Mouse (Mus musculus) midbrain, embryonic 16.5 days (tissue): Measurements from ENCODE around the gene Fstl1. TPM values are rescaled to one million over a fixed set of nuclear protein-coding genes. Genes with fewer than 3 reads are reported as not detected.

Source experiments
- ATAC-seq: fragments of 200-750 bp; cut with Nextera tagmentation; 2 replicates; pipeline ENCODE4 v1.8.0; 2017; ENCODE audit warnings: moderate TSS enrichment
- H3K27ac ChIP-seq: fragments of 300-500 bp; sonication (generic); 2 replicates; pipeline ENCODE4 v1.5.1; 2014; ENCODE audit warnings: mild to moderate bottlenecking, low read length, mixed read lengths
- H3K27me3 ChIP-seq: fragments of 300-500 bp; sonication (generic); 2 replicates; pipeline ENCODE4 v1.6.1; 2014; ENCODE audit warnings: low read depth, low read length, mixed read lengths; ENCODE audit not compliant: control insufficient read depth, insufficient read depth
- H3K36me3 ChIP-seq: fragments of 300-500 bp; sonication (generic); 2 replicates; pipeline ENCODE4 v1.6.1; 2014; ENCODE audit warnings: mild to moderate bottlenecking, low read length, moderate library complexity, mixed read lengths; ENCODE audit not compliant: control insufficient read depth, insufficient read depth
- H3K4me1 ChIP-seq: fragments of 300-500 bp; sonication (generic); 2 replicates; pipeline ENCODE4 v1.6.1; 2014; ENCODE audit warnings: mild to moderate bottlenecking, low read length, mixed read lengths; ENCODE audit not compliant: control insufficient read depth, insufficient read depth
- H3K4me2 ChIP-seq: fragments of 300-500 bp; sonication (generic); 2 replicates; pipeline ENCODE4 v1.6.1; 2014; ENCODE audit warnings: mild to moderate bottlenecking, low read length, mixed read lengths
- H3K4me3 ChIP-seq: fragments of 300-500 bp; sonication (generic); 2 replicates; pipeline ENCODE4 v1.5.1; 2014; ENCODE audit warnings: low read depth, mild to moderate bottlenecking, low read length, moderate library complexity, mixed read lengths
- H3K9ac ChIP-seq: fragments of 300-500 bp; sonication (generic); 2 replicates; pipeline ENCODE4 v1.6.1; 2014; ENCODE audit warnings: low read depth, low read length, mixed read lengths
- H3K9me3 ChIP-seq: fragments of 300-500 bp; sonication (generic); replicated peaks from 2 replicates; pipeline ENCODE4 v1.6.1; 2014; ENCODE audit warnings: mild to moderate bottlenecking, low read length, mixed read lengths; ENCODE audit not compliant: control insufficient read depth, poor library complexity, severe bottlenecking
- WGBS: fragments of 180-500 bp; shearing (Covaris S2); extraction: QIAGEN DNeasy Blood & Tissue Kit; methylation state at CpG from one replicate; pipeline ENCODE4 v1.1.7; 2014; 5-methylcytosine and 5-hydroxymethylcytosine counted together
- polyA plus RNA-seq: library from polyadenylated mRNA; unstranded; fragments of >200 nt; fragmentation: Nextera tagmentation; extraction: Ambion mirVana; gene quantifications from 2 replicates; pipeline ENCODE4 v1.2.1, GENCODE M21; 2015

Gene Fstl1
- polyA plus RNA-seq, 1 experiment from 2014 or later: 69.2 TPM

- no peaks in the 10 kb centered on the region for H3K36me3 ChIP-seq
- H3K9me3 ChIP-seq: no peaks in the 10 kb centered on the region
- H3K4me3 ChIP-seq: no peak overlapping the region
- no peak overlapping the region for H3K9ac ChIP-seq
- H3K4me2 ChIP-seq: no peak overlapping the region
- no peak overlapping the region for H3K27ac ChIP-seq
- peaks cover 17% of the 10 kb centered on the region for H3K4me1 ChIP-seq
- H3K27me3 ChIP-seq: no peaks in the 10 kb centered on the region
- ATAC-seq: no peak
- WGBS: 74% methylated on average over 6 of the region's 6 CpGs
These were observed 32.9 kb downstream of the Fstl1 start for GRCm38 (mm10) chr16:37809623-37809992.

GRCm38 (mm10) chr16:37811874-37812273 lies 35.2 kb downstream of the Fstl1 start:
- H3K4me2 ChIP-seq: no peak overlapping the region
- H3K9ac ChIP-seq: peak overlapping the region; percentile 31; the same call in 1 of the 2 replicates
- H3K27ac ChIP-seq: peak overlapping the region; percentile 54
- no peak overlapping the region for H3K4me3 ChIP-seq
- H3K4me1 ChIP-seq: peaks cover 20% of the 10 kb centered on the region
- H3K27me3 ChIP-seq: no peaks in the 10 kb centered on the region
- 93% methylated on average over 8 of the region's 8 CpGs for WGBS
- ATAC-seq: 0 out of 2 replicates have a peak, but pooled peaks have one; percentile 3
- no peaks in the 10 kb centered on the region for H3K9me3 ChIP-seq
- no peaks in the 10 kb centered on the region for H3K36me3 ChIP-seq

- Histone ChIP-seq H3K36me3 (no peaks in the 10 kb centered on the region), H3K9me3 (no peaks in the 10 kb centered on the region), H3K9ac (peak overlapping the region; percentile 31; the same call in 1 of the 2 replicates), H3K4me3 (no peak overlapping the region), H3K27ac (peak overlapping the region; percentile 54), H3K4me2 (peak overlapping the region; percentile 31; the same call in 1 of the 2 replicates), H3K27me3 (no peaks in the 10 kb centered on the region), H3K4me1 (peaks cover 20% of the 10 kb centered on the region)
- 26% methylated on average over 9 of the region's 9 CpGs for WGBS
- ATAC-seq: peak; percentile 87
These were observed 35.8 kb downstream of the Fstl1 start for GRCm38 (mm10) chr16:37812474-37812886.

GRCm38 (mm10) chr16:37813691-37814382 lies 37.2 kb downstream of the Fstl1 start:
- H3K36me3 ChIP-seq: no peaks in the 10 kb centered on the region
- peak overlapping the region; percentile 14; the same call in 1 of the 2 replicates for H3K4me3 ChIP-seq
- H3K27me3 ChIP-seq: no peaks in the 10 kb centered on the region
- WGBS: 33% methylated on average over 5 of the region's 5 CpGs
- peak overlapping the region; percentile 42 for H3K4me2 ChIP-seq
- no peaks in the 10 kb centered on the region for H3K9me3 ChIP-seq
- H3K4me1 ChIP-seq: peaks cover 20% of the 10 kb centered on the region
- ATAC-seq: peak; percentile 23
- peak overlapping the region; percentile 18; the same call in 1 of the 2 replicates for H3K9ac ChIP-seq
- peak overlapping the region; percentile 73 for H3K27ac ChIP-seq

GRCm38 (mm10) chr16:37814383-37814971 lies 37.8 kb downstream of the Fstl1 start:
- no peaks in the 10 kb centered on the region for H3K27me3 ChIP-seq
- no peaks in the 10 kb centered on the region for H3K36me3 ChIP-seq
- no peak overlapping the region; the same call in 1 of the 2 replicates for H3K4me3 ChIP-seq
- WGBS: 17% methylated on average over 7 of the region's 7 CpGs
- ATAC-seq: peak; percentile 95
- H3K9ac ChIP-seq: no peak overlapping the region
- H3K27ac ChIP-seq: peak overlapping the region; percentile 81
- peaks cover 15% of the 10 kb centered on the region for H3K4me1 ChIP-seq
- peak overlapping the region; percentile 42 for H3K4me2 ChIP-seq
- H3K9me3 ChIP-seq: no peaks in the 10 kb centered on the region

- Histone ChIP-seq H3K27me3 (no peaks in the 10 kb centered on the region), H3K4me3 (no peak overlapping the region), H3K9me3 (no peaks in the 10 kb centered on the region), H3K36me3 (no peaks in the 10 kb centered on the region), H3K4me1 (peaks cover 12% of the 10 kb centered on the region), H3K4me2 (no peak overlapping the region), H3K9ac (no peak overlapping the region), H3K27ac (no peak overlapping the region)
- ATAC-seq: no peak
- WGBS: 95% methylated on average over 4 of the region's 4 CpGs
These were observed 41.3 kb downstream of the Fstl1 start for GRCm38 (mm10) chr16:37817986-37818385.

GRCm38 (mm10) chr16:37823949-37824348 lies 47.3 kb downstream of the Fstl1 start:
- Histone ChIP-seq H3K9me3 (no peaks in the 10 kb centered on the region), H3K4me3 (no peak overlapping the region), H3K27me3 (no peaks in the 10 kb centered on the region), H3K9ac (no peak overlapping the region), H3K36me3 (0 out of 2 replicates have a peak, but pooled peaks cover under 1% of the 10 kb centered on the region), H3K4me1 (no peaks in the 10 kb centered on the region; the same call in 1 of the 2 replicates), H3K27ac (no peak overlapping the region), H3K4me2 (no peak overlapping the region)
- 79% methylated on average over 5 of the region's 5 CpGs for WGBS
- no peak for ATAC-seq

GRCm38 (mm10) chr16:37824778-37825505 lies 48.3 kb downstream of the Fstl1 start:
- no peak overlapping the region for H3K27ac ChIP-seq
- H3K9me3 ChIP-seq: no peaks in the 10 kb centered on the region
- H3K27me3 ChIP-seq: no peaks in the 10 kb centered on the region
- no peaks in the 10 kb centered on the region; the same call in 1 of the 2 replicates for H3K4me1 ChIP-seq
- WGBS: 95% methylated on average over 12 of the region's 12 CpGs
- no peak overlapping the region for H3K9ac ChIP-seq
- no peak for ATAC-seq
- H3K4me2 ChIP-seq: no peak overlapping the region
- H3K36me3 ChIP-seq: 0 out of 2 replicates have a peak, but pooled peaks cover 4% of the 10 kb centered on the region
- H3K4me3 ChIP-seq: no peak overlapping the region
